Mouse (Mus musculus) layer of hippocampus, postnatal 10 days (tissue): ENCODE measurements around the gene Kcnh4. TPM values are rescaled to one million over a fixed set of nuclear protein-coding genes. Genes with fewer than 3 reads are reported as not detected.

Experiments
- DNase-seq, 2 experiments: peaks; one replicate each; pipeline ENCODE4 v3.0.0; 2021; ENCODE audit warnings: low spot score in 2 of 2
- total RNA-seq, 2 experiments: library from RNA; stranded (reverse); gene quantifications; 2 replicates each; pipeline ENCODE4 v1.2.3; 2021

The Kcnh4 gene
- total RNA-seq, 2 experiments from 2014 or later = 1.5 to 2.2 TPM

DNA sequence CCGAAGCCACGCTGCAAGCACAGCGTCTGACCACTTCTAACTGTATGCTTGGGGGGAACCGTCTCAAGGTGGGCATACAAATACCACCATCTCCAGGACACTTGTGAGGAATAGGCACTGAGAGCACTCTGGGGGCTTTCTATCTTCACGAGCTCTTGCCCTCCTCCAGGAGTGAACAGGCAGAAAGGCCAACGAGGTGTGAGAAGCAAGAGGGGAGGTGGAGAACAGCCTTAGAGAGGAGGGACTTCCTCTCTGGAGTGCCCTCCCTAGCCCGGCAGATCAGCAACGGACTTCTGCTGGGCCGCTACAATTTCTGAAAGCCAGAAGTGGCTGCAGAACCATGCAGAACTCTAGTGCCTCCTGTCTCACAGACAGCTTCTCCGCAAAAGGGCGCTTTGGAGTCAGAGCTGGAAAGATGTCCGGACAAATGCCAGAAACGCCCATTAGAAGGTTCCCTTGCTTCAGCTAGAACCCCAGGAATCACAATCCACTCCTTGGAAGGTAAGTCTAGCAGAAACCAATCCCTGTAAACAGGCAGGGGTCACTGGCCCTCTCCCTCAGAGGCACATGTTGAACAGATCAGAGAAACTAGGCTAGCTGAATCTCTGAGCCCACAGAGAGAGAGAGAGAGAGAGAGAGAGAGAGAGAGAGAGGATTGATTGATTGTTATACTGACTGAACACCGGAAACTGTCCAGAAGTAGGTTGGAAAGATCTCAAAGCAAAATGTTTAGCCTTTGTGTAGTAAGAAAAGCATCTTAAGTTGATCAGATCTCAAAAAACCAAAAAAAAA lies 23.6 kb downstream of the Kcnh4 start:
- no peak for DNase-seq

DNA sequence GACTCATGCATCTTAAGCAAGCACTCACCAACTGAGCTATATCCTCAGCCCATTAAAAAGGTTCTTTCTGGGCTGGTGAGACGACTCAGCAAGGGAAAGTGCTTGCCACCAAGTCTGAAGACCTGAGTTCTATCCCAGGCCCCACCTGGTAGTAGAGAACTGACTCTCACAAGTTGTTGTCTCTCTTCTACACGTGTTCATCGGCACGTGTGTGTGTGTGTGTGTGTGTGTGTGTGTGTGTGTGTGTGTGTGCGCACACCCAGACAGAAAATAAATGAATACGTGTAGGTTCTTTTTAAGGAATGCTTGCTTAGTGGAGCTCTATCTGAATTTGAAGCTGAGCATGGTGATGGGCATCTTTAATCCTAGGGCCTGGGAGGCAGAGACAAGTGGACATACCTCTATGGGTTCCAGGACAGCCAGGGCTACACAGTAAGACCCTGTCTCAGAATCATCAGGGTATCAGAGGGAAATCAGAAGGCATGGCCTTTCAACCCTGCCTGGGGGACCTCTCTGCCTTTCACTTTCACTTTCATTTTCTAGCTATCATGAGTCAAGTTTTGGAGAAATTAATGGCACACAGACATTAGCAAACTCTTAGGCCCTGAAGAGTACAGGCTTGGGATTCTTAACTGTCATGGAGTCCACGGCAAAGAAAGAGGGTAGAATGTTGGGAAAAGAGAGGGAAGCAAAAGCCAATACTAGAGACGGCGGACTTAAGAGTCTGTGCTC lies 24.4 kb downstream of the Kcnh4 start:
- no peak for DNase-seq

DNA sequence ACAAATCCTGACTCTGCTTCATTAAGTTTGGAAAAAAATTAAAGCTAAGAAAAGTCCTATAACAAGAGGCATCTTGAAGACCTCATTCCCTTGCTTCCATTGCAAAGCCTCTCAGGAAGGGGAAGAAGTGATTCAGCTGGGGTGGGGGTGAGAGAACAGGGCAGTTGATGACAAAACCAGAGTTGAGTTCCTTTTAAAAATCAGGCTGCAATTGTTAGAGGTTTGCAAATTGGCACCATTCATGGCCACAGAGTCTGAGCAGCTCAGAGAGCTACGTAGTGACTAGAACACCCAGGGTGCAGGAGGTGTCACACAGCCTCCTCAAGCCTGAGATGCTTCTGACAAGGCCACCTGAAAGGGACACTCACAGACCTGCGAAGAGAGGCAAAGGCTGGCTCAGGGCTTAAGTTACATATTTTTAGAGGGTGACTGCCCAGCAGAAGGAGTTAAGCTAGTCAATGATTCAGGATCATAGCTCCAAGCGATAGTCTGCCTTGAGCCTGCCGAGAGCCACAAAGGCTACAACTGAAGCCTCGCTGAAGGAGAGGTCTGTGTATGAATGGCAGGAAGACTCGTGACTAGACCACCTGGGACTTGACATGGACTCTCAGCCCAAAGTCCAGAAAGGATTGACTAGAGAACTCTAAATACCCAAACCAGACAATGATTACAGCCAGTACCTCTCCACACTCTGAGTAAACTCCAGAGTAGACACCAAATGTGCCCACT lies 29.1 kb downstream of the Kcnh4 start:
- no peak for DNase-seq

DNA sequence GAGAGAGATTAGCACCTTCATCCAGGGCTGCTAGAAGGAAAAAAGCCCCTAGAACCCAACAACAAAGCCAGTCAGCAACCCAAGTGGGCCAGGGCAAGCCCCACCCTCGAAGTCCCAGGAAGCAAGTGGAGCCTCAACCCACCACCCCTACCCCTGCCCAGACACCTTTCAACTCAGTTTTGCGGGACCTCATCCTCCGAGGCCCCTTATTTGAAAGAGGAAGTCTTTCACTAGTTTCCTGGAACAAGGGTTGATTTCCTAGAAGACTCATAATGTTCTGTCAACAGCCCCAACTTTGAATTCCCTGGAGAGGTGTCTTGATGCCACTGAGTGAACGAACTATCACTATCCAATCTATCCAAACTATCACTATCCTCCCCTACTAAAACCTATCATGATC lies 29.8 kb downstream of the Kcnh4 start:
- DNase-seq = no peak

DNA sequence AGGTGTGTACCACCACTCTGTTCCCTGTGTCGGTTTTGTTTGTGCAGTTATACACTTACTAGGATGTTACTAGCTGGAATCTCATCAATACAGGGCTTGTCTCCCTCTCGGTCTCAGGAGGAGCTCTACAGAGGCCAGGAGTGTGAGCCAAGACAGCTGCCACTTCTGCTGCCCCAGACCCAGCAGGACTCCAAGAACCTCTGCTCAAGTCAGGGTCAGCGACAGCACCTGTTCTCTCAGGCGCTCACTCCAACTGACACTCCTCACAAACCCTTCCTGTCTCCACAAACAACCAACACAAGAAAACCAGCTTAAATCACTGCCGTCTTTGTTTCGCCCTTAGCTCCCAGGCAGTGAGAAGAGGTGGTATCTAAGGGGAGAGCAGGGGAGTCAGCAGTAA lies 31.1 kb downstream of the Kcnh4 start:
- no peak for DNase-seq

DNA sequence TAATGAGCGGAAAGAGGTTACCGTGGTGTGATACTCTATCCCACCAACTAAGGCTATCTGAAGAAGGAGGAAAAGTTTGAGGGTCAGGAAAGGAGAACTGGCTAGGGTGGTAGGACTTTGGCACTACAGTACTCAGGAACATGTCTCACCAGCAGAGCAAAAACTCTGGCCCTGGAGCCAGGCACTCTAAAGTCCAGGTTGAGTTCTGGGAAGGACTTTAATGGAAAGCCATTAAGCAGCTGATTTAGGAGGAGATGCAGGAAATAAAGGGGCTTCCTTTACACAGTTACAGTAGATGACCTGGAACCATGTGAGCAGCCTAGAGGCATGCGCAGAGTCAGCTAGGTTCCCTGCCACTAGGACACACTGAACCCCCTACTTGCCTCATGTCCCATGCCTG lies 32.5 kb downstream of the Kcnh4 start:
- no peak for DNase-seq

DNA sequence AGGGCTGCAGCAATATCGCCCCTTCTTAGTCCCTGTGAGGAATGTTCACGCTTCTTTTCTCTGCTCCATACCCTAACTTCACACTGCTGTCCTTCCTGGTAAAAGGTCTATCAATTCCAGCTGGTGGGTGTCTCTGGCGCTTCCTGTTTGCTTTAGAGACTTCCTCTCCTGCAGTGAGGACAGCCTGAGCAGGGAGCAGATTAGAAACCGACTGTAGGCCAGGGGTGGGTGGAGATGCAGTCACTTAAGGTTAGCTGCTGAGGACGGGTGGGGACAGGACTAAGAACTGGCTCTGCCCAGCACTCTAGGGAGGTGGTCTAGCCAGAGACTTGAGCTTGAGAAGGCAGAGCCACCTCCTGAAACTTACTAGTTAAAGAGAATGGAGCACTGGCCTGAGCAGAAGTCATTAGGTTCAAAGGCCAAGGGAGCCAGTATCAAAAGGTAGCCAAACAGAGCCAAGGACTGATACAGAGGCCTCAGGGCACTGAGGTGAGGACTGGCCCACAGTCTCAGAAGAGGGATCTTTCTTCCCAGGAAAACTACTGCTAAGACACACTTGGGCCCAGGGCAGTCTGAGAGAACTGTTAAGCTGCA lies 34.7 kb downstream of the Kcnh4 start:
- DNase-seq = no peak

DNA sequence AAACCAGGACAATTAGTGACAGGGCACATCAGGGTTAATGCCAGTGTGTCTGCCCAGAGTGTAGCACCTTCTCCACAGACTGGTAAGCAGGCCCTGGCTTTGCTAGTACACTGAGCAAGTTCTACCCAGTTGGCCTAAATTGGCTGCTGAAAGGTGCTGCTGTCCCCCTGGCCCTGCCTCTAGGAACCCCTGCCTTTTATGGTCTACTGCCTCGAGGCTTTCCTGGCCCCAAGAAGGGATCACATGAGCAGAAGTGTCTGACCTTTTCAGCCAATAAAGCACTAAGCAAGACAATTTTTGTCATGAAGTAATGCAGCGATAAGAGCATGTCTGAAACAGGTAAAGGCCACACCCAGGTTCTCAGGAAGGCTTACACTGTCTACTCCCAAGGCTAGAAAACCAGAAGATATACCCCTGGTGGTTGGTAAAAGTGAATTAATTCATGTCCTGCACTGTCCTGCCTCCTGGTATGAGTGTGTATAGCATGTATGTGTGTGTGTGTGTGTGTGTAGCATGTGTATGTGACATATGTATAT lies 37.2 kb downstream of the Kcnh4 start:
- no peak for DNase-seq

DNA sequence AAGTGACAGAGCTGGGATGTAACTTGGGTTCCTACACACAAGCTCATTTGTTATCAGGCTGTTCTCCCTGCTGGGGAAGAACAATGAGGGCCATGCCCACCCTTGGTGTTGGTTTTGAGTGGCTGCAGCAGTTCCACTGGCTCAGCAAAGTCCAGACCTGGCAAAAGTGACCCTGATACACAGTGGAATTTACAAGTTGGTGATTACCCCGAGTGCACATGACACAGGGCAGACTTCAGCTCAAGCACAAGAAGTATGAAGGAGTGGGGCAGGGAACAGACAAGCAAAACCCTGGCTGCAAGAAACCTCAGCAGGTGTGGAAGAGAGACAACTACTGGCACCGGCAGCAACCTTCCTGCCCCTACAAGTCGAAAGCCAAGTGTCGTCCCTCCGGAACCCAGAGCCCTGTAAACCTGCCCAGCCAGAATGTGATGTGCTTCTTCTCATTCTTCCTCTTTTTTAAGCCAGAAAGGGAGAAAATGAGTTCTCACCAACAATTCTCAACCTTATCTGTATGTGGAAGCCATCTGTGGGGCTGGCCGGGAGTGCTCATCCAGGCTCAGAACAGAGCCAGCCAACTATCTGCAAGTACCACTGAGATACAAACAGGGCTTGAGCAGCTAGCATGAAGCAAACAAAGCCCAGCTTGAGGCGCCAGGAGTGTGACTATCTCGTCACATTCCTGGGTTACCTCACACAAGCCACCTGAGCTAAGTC lies 37.8 kb downstream of the Kcnh4 start:
- DNase-seq = no peak

DNA sequence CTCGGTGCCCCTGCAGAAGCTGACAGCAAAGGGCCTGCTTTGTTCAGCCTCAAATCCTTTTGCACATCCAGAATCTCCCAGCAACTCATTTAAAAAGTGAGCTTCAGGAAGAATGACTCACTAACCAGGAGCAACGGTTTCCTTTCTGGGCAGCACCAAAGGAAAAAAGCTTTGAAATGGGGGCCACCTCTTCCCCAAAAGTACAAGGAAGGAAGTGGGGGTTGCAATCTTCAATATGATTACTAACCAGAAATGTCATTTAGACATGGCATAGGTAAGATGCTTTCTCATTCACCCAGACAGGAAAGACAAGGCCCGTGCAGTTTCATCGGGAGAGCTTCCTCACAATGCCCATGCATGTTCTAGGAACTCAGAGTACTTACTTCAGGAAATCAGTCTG lies 38.5 kb downstream of the Kcnh4 start:
- no peak for DNase-seq

DNA sequence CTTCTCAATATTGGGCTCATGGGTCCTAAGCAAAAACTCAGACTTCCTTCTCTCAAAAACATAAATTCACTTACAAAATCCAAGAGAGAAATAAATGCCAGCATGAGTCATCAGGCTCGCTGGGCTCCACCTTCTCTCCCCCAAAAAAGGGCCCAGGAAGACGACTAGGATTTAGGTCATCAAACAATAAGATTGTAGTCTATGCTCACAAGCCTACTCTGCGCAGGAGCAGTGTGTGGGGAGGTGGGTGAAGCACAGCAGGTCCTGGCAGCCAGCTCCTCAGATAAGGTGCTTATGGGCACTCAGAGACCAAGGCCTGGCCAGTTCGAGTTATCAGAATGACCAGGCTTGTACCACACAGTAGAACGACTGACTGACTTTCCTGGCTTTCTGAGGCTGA lies 39.4 kb downstream of the Kcnh4 start:
- no peak for DNase-seq

DNA sequence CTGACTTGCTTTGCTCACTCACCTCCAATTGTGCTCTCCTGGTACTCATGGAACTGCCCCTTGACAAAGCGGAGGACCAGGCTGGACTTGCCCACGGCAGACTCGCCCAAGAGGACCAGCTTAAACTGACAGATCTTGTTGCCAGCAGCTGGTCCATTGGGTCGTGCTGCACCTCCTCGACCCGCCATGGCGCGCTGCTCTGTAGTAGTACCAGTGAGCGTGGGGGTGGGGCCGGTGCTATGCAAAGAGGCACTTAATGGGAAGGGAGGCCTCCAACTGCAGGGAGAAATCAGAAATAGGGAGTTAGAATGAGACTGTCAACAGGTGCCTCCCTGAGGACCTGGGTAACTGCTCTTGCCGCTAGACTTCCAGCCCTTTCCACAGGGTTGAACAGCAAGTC lies 39.8 kb downstream of the Kcnh4 start:
- no peak for DNase-seq

DNA sequence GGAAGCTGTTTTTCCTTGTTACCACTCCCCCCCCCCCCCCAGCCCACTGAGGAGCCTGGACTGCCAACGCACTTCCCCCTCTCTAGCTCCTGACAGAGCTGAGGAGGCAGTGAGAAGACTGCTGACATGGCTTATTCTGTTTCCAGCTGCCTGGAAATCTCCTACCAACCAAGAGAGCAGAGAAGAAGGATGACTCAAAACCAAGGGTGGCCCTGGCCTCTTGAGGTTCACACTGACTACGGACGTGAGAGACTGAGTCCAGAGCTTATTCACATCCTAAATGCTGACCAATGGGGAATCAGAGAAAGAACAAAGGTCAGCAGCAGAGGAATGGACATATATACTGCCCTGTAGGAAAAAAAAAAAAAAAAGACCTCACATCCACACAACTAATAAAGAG lies 40.4 kb downstream of the Kcnh4 start:
- no peak for DNase-seq

DNA sequence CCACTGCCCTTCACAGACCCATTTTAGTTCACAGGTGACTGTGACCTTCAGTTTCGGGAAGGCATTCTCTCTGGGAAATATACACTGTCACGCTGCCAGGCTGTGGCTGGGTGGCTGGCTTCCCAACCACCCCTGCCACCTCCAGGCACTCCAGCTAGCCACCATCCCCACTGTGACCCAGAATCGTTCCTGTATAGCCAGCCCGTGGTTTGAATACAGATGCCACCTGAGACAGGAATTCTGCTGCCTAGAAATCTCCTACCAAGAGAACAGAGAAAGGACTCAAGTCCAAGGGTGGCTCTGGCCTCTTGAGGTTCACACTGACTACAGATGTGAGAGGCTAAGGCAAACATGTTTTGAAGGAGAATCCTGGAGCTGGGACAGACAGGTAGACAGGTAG lies 40.9 kb downstream of the Kcnh4 start:
- DNase-seq = peak in 1 of 2 experiments; percentile 25

DNA sequence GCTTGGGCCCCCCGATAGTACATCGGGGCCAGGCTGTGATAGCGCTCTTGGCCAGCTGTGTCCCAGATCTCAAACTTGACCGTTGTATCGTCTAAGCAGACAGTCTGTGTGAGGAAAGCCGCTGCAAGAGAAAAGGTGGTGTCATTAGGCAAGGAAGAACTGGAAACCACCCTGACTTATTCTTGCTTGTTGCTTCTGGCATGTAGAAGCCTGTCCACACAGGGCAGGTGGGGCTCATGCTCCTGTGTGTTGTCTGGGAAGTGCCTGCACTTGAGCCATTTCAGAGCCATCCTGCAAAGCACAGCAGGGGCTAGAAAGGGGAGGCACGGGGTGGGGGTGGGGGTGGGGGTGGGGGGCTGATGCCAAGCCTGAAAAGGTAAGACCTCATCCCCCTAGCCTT lies 41.3 kb downstream of the Kcnh4 start:
- DNase-seq = no peak

DNA sequence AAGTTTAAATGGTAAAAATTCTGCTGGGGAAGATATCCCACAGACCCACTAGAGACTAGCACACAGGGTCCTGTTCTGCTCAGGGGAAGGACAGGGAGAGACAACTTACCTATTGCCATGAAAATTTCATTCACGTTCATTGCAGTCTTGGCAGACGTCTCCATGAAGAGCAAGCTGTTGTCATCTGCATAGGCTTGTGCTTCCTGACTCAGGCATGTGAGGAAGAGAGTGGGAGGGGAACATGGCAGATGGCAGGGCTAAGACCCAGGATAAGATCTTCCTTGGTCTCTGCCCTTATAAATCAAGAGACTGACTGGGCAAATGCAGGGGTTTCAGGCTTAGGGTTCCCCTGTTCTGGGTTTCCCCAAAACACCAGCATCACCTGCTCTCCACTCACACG lies 43.1 kb downstream of the Kcnh4 start:
- DNase-seq = no peak

DNA sequence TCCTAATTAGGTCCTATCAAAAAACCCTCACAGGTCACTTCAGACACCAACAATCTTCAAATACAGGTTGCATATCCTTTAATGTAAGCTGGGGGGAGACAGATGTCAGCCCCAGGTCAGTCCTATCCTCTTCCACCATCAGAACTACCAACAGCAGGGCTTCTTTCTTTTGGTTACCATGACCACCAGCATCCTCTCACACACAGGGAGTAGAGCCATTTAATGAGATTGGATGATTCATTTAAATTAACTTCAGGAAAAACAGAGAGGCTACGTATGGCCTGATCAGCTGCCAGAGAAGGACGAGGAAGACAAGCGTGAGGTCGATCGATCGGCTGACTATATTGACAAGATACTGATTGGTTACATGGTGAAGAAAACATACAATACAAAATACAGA lies 44.8 kb downstream of the Kcnh4 start:
- DNase-seq = no peak

DNA sequence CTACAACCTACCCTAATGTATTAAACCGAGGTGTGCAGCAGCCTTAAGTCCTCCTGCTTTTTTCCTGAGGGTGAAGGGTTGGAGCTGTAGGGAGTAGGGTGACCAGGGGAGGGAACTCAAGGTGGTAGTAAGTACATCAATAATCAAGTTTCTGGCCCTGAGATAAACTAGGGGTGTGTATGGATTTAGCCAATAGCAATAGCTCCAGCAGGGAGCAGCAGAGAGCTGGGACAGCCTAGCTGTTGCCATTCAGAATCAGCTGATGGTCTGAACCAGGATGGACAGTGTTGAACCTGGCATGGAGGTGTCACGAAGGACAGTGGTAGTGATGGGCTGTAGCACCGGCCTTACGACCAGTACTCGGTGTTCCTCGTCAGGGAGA lies 45.2 kb downstream of the Kcnh4 start:
- DNase-seq = peak; percentile 88 to 90

DNA sequence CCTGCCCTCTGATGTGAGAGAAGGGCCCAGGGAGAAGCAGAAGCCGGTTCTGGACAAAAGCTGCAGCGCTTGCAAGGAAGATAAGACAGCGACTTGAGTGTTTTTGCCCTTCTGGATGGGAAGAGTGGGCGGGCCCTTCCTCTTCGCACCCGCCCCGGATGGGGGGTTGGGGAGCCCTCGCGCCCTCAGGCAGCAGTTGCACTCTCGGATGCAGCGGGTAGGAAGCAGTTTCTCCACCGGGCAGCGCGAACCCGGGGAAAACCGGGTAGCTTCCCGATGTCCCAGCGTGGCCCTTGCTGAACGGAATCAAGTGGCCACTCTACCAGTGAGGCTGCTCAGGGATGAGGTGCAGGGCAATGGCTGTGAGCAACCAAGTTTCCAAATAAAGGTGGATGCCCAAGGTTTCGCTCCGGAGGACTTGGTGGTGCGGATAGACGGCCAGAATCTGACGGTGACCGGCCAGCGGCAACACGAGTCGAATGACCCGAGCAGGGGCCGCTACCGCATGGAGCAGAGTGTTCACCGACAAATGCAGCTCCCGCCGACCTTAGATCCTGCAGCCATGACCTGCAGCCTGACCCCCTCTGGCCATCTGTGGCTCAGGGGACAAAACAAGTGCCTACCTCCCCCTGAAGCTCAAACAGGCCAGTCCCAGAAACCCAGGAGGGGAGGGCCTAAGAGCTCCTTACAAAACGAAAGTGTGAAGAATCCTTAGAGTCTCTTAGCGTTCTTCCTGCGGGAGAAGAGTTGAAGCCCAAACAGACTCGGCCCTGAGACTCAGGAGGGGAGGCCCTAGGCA lies 45.8 kb downstream of the Kcnh4 start, which contains the start of gene Hspb9:
TSS of gene Hspb9 (plus strand) at position 116 of the 799 bp plus-strand sequence.
- DNase-seq = peak in 1 of 2 experiments; percentile 55

DNA sequence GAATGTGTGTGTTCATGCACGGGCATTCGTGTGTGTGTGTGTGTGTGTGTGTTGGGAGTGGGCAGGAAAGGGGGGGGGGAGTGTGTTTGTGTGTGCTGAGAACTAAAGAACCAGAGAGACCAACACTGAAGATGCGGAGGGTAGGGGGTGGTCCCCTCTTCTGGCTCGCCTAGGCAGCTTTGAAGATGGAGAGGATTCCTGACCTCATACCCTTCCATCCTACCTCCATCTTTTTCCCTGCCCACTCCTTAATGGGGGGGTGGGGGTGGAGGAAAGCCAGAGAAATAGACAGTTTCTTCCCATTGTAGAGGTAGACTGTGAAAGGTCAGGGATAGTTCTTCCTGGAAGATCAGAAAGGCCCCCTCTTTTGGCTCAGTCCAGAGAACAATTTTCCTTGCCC lies 46.6 kb downstream of the Kcnh4 start:
- peak in 1 of 2 experiments; percentile 10 for DNase-seq
